Mouse (Mus musculus) hindbrain, postnatal 0 days (tissue): Measurements from ENCODE around the gene Chia1. TPM values are rescaled to one million over a fixed set of nuclear protein-coding genes. Genes with fewer than 3 reads are reported as not detected.

Source experiments
- ATAC-seq: fragments of 200-750 bp; cut with Nextera tagmentation; 2 replicates; pipeline ENCODE4 v1.8.0; 2017; ENCODE audit warnings: mild to moderate bottlenecking, moderate TSS enrichment, moderate library complexity
- DNase-seq: peaks from one replicate; pipeline ENCODE4 v3.0.0-alpha.2; 2015; ENCODE audit warnings: low spot score
- H3K27ac ChIP-seq: fragments of 300-500 bp; sonication (generic); 2 replicates; pipeline ENCODE4 v1.5.1; 2014; ENCODE audit warnings: mild to moderate bottlenecking
- H3K27me3 ChIP-seq: fragments of 300-500 bp; sonication (generic); 2 replicates; pipeline ENCODE4 v1.6.1; 2014; ENCODE audit warnings: low read length, mixed read lengths; ENCODE audit not compliant: insufficient read depth
- H3K36me3 ChIP-seq: fragments of 300-500 bp; sonication (generic); 2 replicates; pipeline ENCODE4 v1.6.1; 2014; ENCODE audit warnings: low read length, mixed read lengths; ENCODE audit not compliant: insufficient read depth
- H3K4me1 ChIP-seq: fragments of 300-500 bp; sonication (generic); 2 replicates; pipeline ENCODE4 v1.6.1; 2014; ENCODE audit warnings: antibody characterized with exemption, low read length, mixed read lengths; ENCODE audit not compliant: insufficient read depth
- H3K4me2 ChIP-seq: fragments of 300-500 bp; sonication (generic); 2 replicates; pipeline ENCODE4 v1.6.1; 2014; ENCODE audit warnings: low read depth, mild to moderate bottlenecking, low read length, moderate library complexity, mixed read lengths
- H3K4me3 ChIP-seq: fragments of 300-500 bp; sonication (generic); 2 replicates; pipeline ENCODE4 v1.5.1; 2014; ENCODE audit warnings: low read length
- H3K9ac ChIP-seq: fragments of 300-500 bp; sonication (generic); replicated peaks from 2 replicates; pipeline ENCODE4 v1.6.1; 2014; ENCODE audit warnings: mild to moderate bottlenecking, low read length, moderate library complexity, mixed read lengths
- H3K9me3 ChIP-seq: fragments of 300-500 bp; sonication (generic); 2 replicates; pipeline ENCODE4 v1.6.1; 2016; ENCODE audit warnings: low read length, mixed read lengths
- CTCF ChIP-seq: IDR thresholded peaks from 2 replicates; pipeline ENCODE4 v1.5.1; 2016; ENCODE audit warnings: antibody characterized with exemption, control low read depth, low read depth
- WGBS: fragments of 180-500 bp; shearing (Covaris S2); extraction: QIAGEN DNeasy Blood & Tissue Kit; methylation state at CpG from one replicate; pipeline ENCODE4 v1.1.7; 2014; 5-methylcytosine and 5-hydroxymethylcytosine counted together
- polyA plus RNA-seq: library from polyadenylated mRNA; unstranded; fragments of >200 nt; fragmentation: Nextera tagmentation; extraction: Ambion mirVana; gene quantifications from 2 replicates; pipeline ENCODE4 v1.2.1, GENCODE M21; 2015
- total RNA-seq: library from RNA; depleted of rRNA; stranded (reverse); fragments of >200 nt; gene quantifications from 2 replicates; pipeline ENCODE4 v1.2.3, GENCODE M21; 2014; rRNA removed

Gene Chia1
- total and polyA plus RNA-seq, 2 experiments from 2014 or later = 1.4 to 2.0 TPM

- Histone ChIP-seq H3K4me2 (no peak overlapping the region), H3K9ac (no peak overlapping the region), H3K27ac (no peak overlapping the region), H3K27me3 (no peaks in the 10 kb centered on the region), H3K4me1 (no peaks in the 10 kb centered on the region), H3K9me3 (no peaks in the 10 kb centered on the region), H3K4me3 (no peak overlapping the region), H3K36me3 (no peaks in the 10 kb centered on the region)
- ATAC-seq = no peak
- WGBS = 83% methylated on average over 13 of the region's 13 CpGs
- no peak for TF ChIP-seq CTCF
- no peak for DNase-seq
Observed at GRCm38 (mm10) chr3:106177509-106178189, 64.6 kb downstream of the Chia1 start.

Other genes starting within 250 kb of the Chia1 start
- gene Adora3, start 242.4 kb upstream of the Chia1 start, total RNA-seq = 0.16 and 0.93 TPM in 2 replicates
- gene Adora3, start 242.4 kb upstream of the Chia1 start, polyA plus RNA-seq = 0.18 and 0.32 TPM in 2 replicates
- gene Tmigd3, start 242.3 kb upstream of the Chia1 start, total RNA-seq = not detected in 2 replicates
- not detected in 2 replicates for gene Tmigd3, start 242.3 kb upstream of the Chia1 start, polyA plus RNA-seq
- 0.14 and 0.21 TPM in 2 replicates for gene I830077J02Rik, start 180.6 kb upstream of the Chia1 start, total RNA-seq
- gene I830077J02Rik, start 180.6 kb upstream of the Chia1 start, polyA plus RNA-seq = 0.39 and 0.41 TPM in 2 replicates
- gene Wdr77, start 153.9 kb upstream of the Chia1 start, total RNA-seq = 66.7 and 70.7 TPM in 2 replicates
- gene Wdr77, start 153.9 kb upstream of the Chia1 start, polyA plus RNA-seq = 85.1 and 88.0 TPM in 2 replicates
- 233 and 276 TPM in 2 replicates for gene Atp5f1, start 153.1 kb upstream of the Chia1 start, total RNA-seq
- 607 and 619 TPM in 2 replicates for gene Atp5f1, start 153.1 kb upstream of the Chia1 start, polyA plus RNA-seq
- 5.0 and 6.3 TPM in 2 replicates for gene Ovgp1, start 139.5 kb upstream of the Chia1 start, total RNA-seq
- gene Ovgp1, start 139.5 kb upstream of the Chia1 start, polyA plus RNA-seq = 4.5 and 5.3 TPM in 2 replicates
- 2.0 and 4.3 TPM in 2 replicates for gene Pifo, start 98.6 kb upstream of the Chia1 start, total RNA-seq
- 9.8 and 11.1 TPM in 2 replicates for gene Pifo, start 98.6 kb upstream of the Chia1 start, polyA plus RNA-seq
- gene Chil5, start 80.4 kb upstream of the Chia1 start, total RNA-seq = not detected in 2 replicates
- 0.23 and 0.30 TPM in 2 replicates for gene Chil5, start 80.4 kb upstream of the Chia1 start, polyA plus RNA-seq
- gene Chil3, start 54.3 kb downstream of the Chia1 start, total RNA-seq = 0.18 TPM in 1 of 2 replicates, not detected in the other
- gene Chil3, start 54.3 kb downstream of the Chia1 start, polyA plus RNA-seq = 0.19 and 0.43 TPM in 2 replicates
- gene Chil4, start 106.3 kb downstream of the Chia1 start, total RNA-seq = 0.11 TPM in 1 of 2 replicates, not detected in the other
- gene Chil4, start 106.3 kb downstream of the Chia1 start, polyA plus RNA-seq = 0.24 TPM in 1 of 2 replicates, not detected in the other